Mouse (Mus musculus) stomach, embryonic 16.5 days (tissue): ENCODE results near the gene Tfrc. TPM values are rescaled to one million over a fixed set of nuclear protein-coding genes. Genes with fewer than 3 reads are reported as not detected.

Experiments used
- ATAC-seq: fragments of 200-750 bp; cut with Nextera tagmentation; 2 replicates; pipeline ENCODE4 v1.8.0; 2017; ENCODE audit warnings: moderate number of reproducible peaks, moderate TSS enrichment; ENCODE audit not compliant: insufficient read depth, low FRiP score
- H3K27ac ChIP-seq: fragments of 300-500 bp; sonication (generic); 2 replicates; pipeline ENCODE4 v1.5.1; 2014; ENCODE audit warnings: low read length
- H3K27me3 ChIP-seq: fragments of 300-500 bp; sonication (generic); 2 replicates; pipeline ENCODE4 v1.6.1; 2014; ENCODE audit warnings: low read length, control low read depth, mixed read lengths; ENCODE audit not compliant: control insufficient read depth, insufficient read depth
- H3K36me3 ChIP-seq: fragments of 300-500 bp; sonication (generic); 2 replicates; pipeline ENCODE4 v1.6.1; 2014; ENCODE audit warnings: low read length; ENCODE audit not compliant: control insufficient read depth, insufficient read depth
- H3K4me1 ChIP-seq: fragments of 300-500 bp; sonication (generic); 2 replicates; pipeline ENCODE4 v1.6.1; 2014; ENCODE audit warnings: low read length, control low read depth, mixed read lengths; ENCODE audit not compliant: control insufficient read depth, insufficient read depth
- H3K4me2 ChIP-seq: fragments of 300-500 bp; sonication (generic); 2 replicates; pipeline ENCODE4 v1.6.1; 2014; ENCODE audit warnings: low read depth, low read length, mixed read lengths
- H3K4me3 ChIP-seq: fragments of 300-500 bp; sonication (generic); replicated peaks from 2 replicates; pipeline ENCODE4 v1.5.1; 2014; ENCODE audit warnings: mild to moderate bottlenecking, low read length
- H3K9ac ChIP-seq: fragments of 300-500 bp; sonication (generic); 2 replicates; pipeline ENCODE4 v1.6.1; 2014; ENCODE audit warnings: low read length
- H3K9me3 ChIP-seq: fragments of 300-500 bp; sonication (generic); replicated peaks from 2 replicates; pipeline ENCODE4 v1.6.1; 2016; ENCODE audit warnings: low read length, control low read depth; ENCODE audit not compliant: control insufficient read depth
- WGBS: fragments of 180-500 bp; shearing (Covaris S2); extraction: QIAGEN DNeasy Blood & Tissue Kit; methylation state at CpG from one replicate; pipeline ENCODE4 v1.1.7; 2014; 5-methylcytosine and 5-hydroxymethylcytosine counted together
- polyA plus RNA-seq: library from polyadenylated mRNA; unstranded; fragments of >200 nt; fragmentation: Nextera tagmentation; extraction: Ambion mirVana; gene quantifications from 2 replicates; pipeline ENCODE4 v1.2.1, GENCODE M21; 2015

The Tfrc gene
- polyA plus RNA-seq, 1 experiment from 2014 or later = 68.3 TPM

DNA sequence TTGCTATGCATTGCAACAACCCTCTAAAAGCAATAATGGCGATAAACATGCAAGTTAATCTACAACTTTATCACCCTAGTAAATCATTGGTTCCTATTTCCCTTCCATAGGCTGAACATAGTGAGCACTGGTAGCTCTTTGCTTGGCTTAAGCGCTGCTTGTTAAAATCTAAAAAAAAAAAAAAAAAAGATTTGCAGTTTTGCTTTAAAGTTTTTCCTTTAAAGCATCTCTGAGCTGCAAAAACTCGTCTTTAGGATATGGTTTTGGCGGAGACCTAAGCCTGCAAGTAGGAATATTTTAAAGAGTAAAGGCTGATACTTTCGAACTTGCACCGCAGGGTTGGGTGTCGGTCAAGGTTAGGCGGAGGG is 392 bp upstream of the Tfrc start:
- no peaks in the 10 kb centered on the region for H3K36me3 ChIP-seq
- H3K27me3 ChIP-seq = no peaks in the 10 kb centered on the region
- H3K4me1 ChIP-seq = no peaks in the 10 kb centered on the region; the same call in 1 of the 2 replicates
- ATAC-seq = no peak
- H3K27ac ChIP-seq = peak overlapping the region; percentile 79
- WGBS = 6% methylated on average over 8 of the region's 8 CpGs
- no peaks in the 10 kb centered on the region for H3K9me3 ChIP-seq
- H3K9ac ChIP-seq = peak overlapping the region; percentile 89
- H3K4me2 ChIP-seq = peak overlapping the region; percentile 76
- peak overlapping the region; percentile 85 for H3K4me3 ChIP-seq

DNA sequence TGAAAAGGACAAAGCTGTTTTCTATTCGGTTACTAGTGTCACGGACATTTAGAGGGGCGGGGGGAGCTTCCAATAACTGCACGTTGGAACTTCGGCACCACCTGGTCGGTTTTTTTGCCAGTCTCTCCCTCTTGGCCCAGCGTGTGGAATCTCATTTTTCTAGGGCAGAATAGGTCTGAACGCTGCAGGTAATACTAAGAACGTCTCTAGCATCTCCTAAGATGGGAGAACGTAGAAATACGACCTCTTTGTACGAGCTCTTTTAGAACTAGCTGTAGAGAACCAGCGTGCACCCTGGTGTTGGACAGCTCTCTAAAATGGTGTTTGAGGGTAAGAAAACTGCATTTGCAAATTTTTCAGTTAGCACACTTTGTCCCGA is 670 bp downstream of the Tfrc start:
- Histone ChIP-seq H3K4me2 (peak overlapping the region; percentile 76), H3K4me1 (no peaks in the 10 kb centered on the region; the same call in 1 of the 2 replicates), H3K27me3 (no peaks in the 10 kb centered on the region), H3K9me3 (no peaks in the 10 kb centered on the region), H3K36me3 (no peaks in the 10 kb centered on the region), H3K4me3 (peak overlapping the region; percentile 85), H3K27ac (peak overlapping the region; percentile 93), H3K9ac (peak overlapping the region; percentile 89)
- under 1% methylated on average over 14 of the region's 14 CpGs for whole genome bisulfite sequencing
- ATAC-seq = no peak

- Histone ChIP-seq H3K4me1 (no peaks in the 10 kb centered on the region; the same call in 1 of the 2 replicates), H3K9me3 (no peaks in the 10 kb centered on the region), H3K4me3 (peak overlapping the region; percentile 85), H3K9ac (peak overlapping the region; percentile 54; the same call in 1 of the 2 replicates), H3K36me3 (no peaks in the 10 kb centered on the region), H3K27me3 (no peaks in the 10 kb centered on the region), H3K27ac (no peak overlapping the region; the same call in 1 of the 2 replicates), H3K4me2 (peak overlapping the region; percentile 76)
- ATAC-seq = no peak
- 62% methylated on average over 5 of the region's 5 CpGs for WGBS
These were observed 1.9 kb downstream of the Tfrc start for GRCm38 (mm10) chr16:32610460-32611255.

- H3K9ac ChIP-seq = no peak overlapping the region
- H3K4me3 ChIP-seq = no peak overlapping the region
- 75% methylated on average over 1 of the region's 1 CpGs for WGBS
- H3K4me1 ChIP-seq = no peaks in the 10 kb centered on the region; the same call in 1 of the 2 replicates
- H3K36me3 ChIP-seq = no peaks in the 10 kb centered on the region
- no peak overlapping the region for H3K27ac ChIP-seq
- no peak for ATAC-seq
- H3K27me3 ChIP-seq = no peaks in the 10 kb centered on the region
- no peaks in the 10 kb centered on the region for H3K9me3 ChIP-seq
- no peak overlapping the region for H3K4me2 ChIP-seq
These were observed 3.3 kb downstream of the Tfrc start for GRCm38 (mm10) chr16:32612052-32612451.

DNA sequence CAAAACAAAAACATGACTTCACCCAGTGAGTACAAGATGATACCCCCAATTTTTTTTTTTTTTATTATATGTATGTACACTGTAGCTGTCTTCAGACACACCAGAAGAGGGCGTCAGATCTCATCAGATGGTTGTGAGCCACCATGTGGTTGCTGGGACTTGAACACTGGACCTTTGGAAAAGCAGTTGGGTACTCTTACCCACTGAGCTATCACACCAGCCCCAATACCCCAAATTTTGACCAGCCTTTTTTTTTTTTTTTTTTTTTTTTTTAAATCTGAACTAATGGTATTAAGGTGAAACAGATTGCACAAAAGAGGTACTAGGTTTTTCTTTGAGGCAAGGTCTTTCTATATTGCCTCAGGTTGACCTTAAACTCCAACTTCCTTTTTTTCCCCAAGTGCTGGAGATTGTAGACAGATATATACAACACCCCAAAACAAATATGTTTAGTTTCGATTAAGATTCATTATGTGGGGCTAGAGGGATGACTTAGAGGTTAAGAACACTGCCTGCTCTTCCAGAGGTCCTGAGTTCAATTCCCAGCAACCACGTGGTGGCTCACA is 4.6 kb downstream of the Tfrc start:
- Histone ChIP-seq H3K9ac (no peak overlapping the region), H3K4me3 (no peak overlapping the region), H3K27me3 (no peaks in the 10 kb centered on the region), H3K27ac (no peak overlapping the region), H3K4me2 (no peak overlapping the region), H3K9me3 (no peaks in the 10 kb centered on the region), H3K4me1 (no peaks in the 10 kb centered on the region), H3K36me3 (no peaks in the 10 kb centered on the region)
- 75% methylated on average over 3 of the region's 3 CpGs for WGBS
- no peak for ATAC-seq

GRCm38 (mm10) chr16:32614047-32614446 is 5.3 kb downstream of the Tfrc start:
- no peak for ATAC-seq
- H3K4me2 ChIP-seq = no peak overlapping the region
- WGBS = 54% methylated on average over 4 of the region's 4 CpGs
- no peak overlapping the region for H3K9ac ChIP-seq
- no peaks in the 10 kb centered on the region for H3K27me3 ChIP-seq
- no peak overlapping the region for H3K4me3 ChIP-seq
- no peak overlapping the region for H3K27ac ChIP-seq
- no peaks in the 10 kb centered on the region for H3K9me3 ChIP-seq
- H3K36me3 ChIP-seq = no peaks in the 10 kb centered on the region
- H3K4me1 ChIP-seq = no peaks in the 10 kb centered on the region

DNA sequence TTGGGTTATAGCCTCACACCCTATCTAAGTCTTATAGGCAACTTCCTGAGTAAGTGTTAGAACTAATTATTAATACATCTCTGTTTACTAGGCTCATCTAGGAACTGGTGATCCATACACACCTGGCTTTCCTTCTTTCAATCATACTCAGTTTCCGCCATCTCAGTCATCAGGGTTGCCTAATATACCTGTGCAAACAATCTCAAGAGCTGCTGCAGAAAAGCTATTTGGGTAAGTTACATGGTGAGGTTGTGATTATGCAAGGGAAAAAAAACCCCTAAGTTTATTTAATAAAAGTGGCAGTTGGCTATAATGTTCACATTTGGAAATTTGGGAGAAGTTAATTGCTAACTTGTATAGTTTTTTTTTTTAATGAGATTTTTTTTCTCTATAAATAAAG is 10.2 kb downstream of the Tfrc start:
- 89% methylated on average over 1 of the region's 1 CpGs for WGBS

DNA sequence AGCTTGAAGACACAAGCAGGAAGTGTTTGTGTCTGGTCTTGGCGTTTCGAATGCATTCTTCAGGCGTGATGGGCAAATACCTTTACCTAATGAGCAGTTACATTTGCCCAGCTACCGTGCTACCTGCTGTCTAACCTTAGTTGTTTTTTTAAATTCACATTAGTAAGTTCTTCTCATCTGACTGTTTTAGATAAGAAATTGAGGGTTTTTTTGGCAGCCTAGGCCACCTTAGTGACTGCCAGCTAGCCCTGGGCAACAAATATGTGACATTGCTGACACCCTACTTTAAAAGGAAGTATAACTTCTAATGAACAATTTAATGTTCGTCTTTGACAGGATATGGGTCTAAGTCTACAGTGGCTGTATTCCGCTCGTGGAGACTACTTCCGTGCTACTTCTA is 19.4 kb downstream of the Tfrc start:
- Histone ChIP-seq H3K27me3 (no peaks in the 10 kb centered on the region), H3K9ac (no peak overlapping the region), H3K36me3 (peaks cover 36% of the 10 kb centered on the region), H3K9me3 (no peaks in the 10 kb centered on the region), H3K4me3 (no peak overlapping the region), H3K27ac (no peak overlapping the region), H3K4me1 (no peaks in the 10 kb centered on the region), H3K4me2 (no peak overlapping the region)
- ATAC-seq = no peak
- WGBS = 90% methylated on average over 8 of the region's 8 CpGs

More for the DNA sequence above, 10.2 kb downstream of the Tfrc start:
- no peak for ATAC-seq
- Histone ChIP-seq H3K4me2 (no peak overlapping the region), H3K27ac (no peak overlapping the region), H3K4me3 (no peak overlapping the region), H3K27me3 (no peaks in the 10 kb centered on the region), H3K9ac (no peak overlapping the region), H3K36me3 (peaks cover 8% of the 10 kb centered on the region; the same call in 1 of the 2 replicates), H3K4me1 (no peaks in the 10 kb centered on the region), H3K9me3 (no peaks in the 10 kb centered on the region)

- no peak overlapping the region for H3K9ac ChIP-seq
- no peak overlapping the region for H3K27ac ChIP-seq
- H3K27me3 ChIP-seq = no peaks in the 10 kb centered on the region
- H3K9me3 ChIP-seq = no peaks in the 10 kb centered on the region
- H3K4me3 ChIP-seq = no peak overlapping the region
- H3K4me1 ChIP-seq = no peaks in the 10 kb centered on the region; the same call in 1 of the 2 replicates
- peaks cover 27% of the 10 kb centered on the region; the same call in 1 of the 2 replicates for H3K36me3 ChIP-seq
- no peak for ATAC-seq
- no peak overlapping the region for H3K4me2 ChIP-seq
- WGBS = 91% methylated on average over 4 of the region's 4 CpGs
These were observed 23.7 kb downstream of the Tfrc start for GRCm38 (mm10) chr16:32632328-32632824.
